Mouse (Mus musculus): ENCODE measurements around the gene Zfp598.
"Not testable (repeated sequence)": the region's sequence is repeated elsewhere in the genome, so short reads cannot be mapped to it uniquely, and the experiment has no call there.

Gene Zfp598

DNA sequence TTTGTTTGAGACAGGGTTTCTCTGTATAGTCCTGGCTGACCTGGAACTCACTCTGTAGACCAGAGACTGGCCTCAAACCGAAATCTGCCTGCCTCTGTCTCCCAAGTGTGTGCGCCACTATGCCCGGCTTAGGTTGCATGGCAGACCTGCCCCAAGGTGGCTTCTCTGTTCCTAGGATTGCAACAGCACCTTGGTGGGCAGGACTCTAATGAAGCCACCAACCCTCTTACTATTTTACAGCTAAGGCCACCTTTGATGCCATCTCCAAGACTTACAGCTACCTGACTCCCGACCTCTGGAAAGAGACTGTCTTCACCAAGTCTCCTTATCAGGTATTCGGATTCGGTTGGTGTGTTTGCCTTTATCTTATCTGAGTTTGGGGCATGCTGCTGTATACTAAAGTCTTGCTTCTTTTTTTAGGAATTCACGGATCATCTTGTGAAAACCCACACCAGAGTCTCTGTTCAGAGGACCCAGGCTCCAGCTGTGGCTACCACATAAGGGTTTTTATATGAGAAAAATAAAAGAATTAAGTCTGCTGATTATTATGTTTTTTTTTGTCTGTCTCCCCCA lies 52.0 kb downstream of the Zfp598 start:
- DNase-seq (ENCODE audit: low spot score in 2 of 2) = not testable (repeated sequence)

DNA sequence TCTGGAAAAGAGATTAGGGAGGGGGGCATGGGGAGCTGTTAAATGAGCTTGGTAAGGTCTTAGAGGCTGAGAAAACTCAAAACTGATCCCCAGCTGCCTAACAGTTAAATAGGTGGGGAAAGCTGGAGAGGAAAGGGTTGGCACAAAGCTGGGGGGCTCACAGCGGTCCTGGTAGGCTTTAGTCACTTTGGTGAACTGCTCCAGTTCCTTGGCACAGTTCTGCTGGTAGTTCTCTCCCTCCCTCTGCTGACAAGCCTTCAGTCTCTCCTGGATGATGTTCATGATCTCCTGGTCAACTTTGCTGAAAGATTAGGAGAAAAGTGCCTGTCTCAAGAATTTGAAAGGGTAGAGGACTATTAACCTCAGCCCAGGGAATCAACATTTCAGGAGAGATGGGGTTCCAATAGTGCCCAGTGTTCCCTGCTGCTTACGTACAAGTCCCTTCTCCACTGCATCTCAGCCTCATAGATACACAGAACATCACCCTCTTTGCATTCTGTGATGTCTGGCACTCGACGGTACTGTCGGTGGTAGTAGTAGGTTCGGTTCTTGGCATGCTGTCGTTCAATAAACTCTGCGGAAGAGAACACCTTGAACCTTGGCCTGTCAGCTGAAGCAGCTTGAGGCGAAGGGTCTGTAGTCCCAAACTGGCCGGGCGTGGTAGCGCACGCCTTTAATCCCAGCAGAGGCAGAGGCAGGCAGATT lies 52.9 kb downstream of the Zfp598 start:
- DNase-seq (ENCODE audit: low spot score in 2 of 2) = no peak

DNA sequence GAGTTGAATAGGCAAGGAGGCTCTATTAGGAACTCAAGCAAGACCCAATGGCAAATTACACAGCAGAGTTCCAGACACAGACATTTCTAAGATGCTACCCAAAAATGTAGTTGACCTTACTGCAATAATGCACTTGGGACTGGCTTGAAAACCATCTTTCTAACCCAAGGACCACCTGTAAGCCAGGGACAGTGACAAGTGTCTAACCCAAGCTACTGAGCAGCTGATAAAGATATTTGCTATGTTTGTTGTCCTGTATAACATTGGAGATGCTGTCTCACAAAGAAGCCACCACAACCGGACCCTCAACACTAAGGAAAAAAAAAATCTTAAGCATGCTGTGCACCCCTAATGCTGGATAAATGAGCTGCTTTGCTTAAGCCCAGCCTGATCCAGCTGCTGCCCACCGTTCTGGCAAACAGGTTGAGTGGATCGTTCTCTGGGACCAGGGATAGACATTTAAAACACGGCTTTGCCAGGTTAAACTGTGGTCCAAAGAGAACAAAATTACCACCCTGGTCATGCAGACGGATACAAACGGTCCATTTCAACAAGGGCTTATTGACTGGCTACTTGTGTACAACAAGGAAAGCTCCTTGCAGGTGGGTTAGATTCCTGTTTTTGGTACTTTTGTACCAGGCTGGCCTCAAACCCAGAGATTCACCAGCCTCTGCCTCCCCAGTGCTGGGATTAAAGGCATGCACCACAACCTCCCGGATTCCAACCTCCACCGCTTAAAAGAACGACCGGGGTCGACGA lies 53.8 kb downstream of the Zfp598 start:
- no peak for DNase-seq (ENCODE audit: low spot score in 2 of 2)

DNA sequence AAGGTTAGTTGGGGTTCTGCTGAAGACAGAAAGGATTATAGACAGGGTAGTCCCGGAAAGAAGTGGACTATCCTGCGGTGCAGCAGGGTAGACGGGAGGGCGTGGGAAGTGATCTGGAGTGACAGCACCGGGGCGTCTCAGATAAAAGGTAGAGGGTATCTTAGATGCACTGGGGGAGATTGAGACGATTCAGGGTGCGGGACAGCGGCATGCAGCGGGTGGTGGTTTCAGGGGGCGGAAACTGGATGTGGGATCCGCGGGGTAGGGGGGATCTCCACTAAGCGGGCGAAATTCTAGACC lies 54.3 kb downstream of the Zfp598 start:
- no peak for DNase-seq (ENCODE audit: low spot score in 2 of 2)

DNA sequence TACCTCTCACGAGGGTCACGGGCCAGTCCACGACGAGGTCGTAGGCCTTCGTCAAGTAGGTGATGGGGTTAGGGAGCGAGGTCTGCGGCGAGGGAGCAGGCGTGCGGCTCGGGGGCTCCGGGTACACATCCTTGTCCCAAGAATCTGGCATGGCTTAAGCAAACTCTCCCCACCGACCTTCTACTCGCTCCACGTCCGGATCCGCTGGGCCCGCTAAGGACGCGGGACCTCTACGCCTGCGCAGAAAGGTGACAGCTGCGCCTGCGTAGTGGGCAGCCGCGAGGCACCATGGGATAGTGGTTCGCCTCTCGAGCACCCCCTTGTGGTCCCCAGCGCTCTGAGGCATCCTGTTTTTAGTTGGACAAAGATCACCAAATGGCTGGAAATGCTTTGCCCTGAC lies 54.7 kb downstream of the Zfp598 start, which contains the start of gene Ndufb10:
Gene Ndufb10, minus strand, starts transcription at position 295 of the 400 bp plus-strand sequence.
- DNase-seq (ENCODE audit: low spot score in 2 of 2) = peak; percentile 93 to 96

DNA sequence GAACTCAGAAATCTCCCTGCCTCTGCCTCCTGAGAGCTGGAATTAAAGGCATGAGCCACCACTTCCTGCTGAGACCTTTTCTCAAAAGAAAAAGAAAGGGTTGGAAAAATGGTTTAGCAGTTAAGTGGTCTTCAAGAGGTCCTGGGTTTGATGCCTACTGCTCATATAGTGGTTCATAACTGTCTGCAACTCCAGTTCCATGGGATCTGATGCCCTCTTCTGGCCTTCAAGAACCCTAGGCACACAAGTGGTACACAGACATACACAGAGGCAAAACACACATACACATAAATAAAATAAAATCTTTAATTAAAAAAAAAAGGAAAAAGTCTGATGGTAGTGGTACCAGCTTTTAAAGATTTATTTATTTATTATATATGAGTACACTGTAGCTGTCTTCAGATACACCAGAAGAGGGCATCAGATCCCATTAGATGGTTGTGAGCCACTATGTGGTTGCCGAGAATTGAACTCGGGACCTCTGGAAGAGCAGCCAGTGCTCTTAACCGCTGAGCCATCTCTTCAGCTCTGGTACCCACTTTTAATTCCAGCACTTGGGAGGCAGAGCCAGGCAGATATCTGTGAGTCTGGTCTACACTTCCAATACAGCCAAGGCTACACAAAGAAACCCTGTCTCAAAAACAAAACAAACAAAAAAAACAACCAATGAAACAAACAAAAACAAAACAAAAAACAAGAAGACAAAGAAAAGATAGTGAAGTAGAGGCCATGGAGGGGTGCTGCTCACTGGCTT lies 56.3 kb downstream of the Zfp598 start:
- no peak for DNase-seq (ENCODE audit: low spot score in 2 of 2)

DNA sequence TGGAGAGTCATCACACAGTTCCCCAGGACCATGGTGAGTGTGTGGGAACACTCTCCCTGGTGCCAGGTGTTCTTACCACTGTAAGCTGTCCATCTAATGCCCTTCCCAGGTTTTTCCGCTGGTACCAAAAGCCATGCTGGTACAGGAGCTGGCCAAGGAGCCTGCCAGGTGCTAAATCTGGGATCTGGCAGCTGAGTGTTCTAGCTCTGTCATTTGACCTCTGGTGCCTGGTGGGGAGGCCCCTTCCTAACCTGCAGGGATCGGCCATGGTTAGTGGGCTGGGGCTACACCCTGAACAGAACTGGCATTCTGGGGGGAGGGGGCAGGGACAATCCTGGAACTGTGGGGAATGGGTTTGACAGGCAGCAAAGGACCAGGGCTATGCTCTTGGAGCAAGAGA lies 58.1 kb downstream of the Zfp598 start, which contains the start of gene Rpl3l:
Gene Rpl3l, plus strand, starts transcription at position 203 of the 400 bp plus-strand sequence.
- DNase-seq (ENCODE audit: low spot score in 2 of 2) = no peak

DNA sequence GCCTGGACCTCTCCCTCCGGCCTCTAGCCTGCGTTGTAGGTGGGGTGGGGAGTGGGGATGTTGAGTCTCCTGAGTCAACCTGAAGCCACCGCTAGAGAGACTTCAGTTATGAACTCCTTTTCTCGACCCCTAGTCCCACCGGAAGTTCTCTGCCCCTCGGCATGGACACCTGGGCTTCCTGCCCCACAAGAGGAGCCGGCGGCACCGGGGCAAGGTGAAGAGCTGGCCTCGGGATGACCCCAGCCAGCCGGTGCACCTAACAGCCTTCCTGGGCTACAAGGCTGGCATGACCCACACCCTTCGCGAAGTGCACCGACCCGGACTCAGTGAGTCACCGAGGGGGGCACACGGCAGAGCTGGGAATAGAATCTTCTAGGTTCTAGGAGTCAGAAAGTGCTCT lies 58.7 kb downstream of the Zfp598 start:
- DNase-seq (ENCODE audit: low spot score in 2 of 2) = no peak

DNA sequence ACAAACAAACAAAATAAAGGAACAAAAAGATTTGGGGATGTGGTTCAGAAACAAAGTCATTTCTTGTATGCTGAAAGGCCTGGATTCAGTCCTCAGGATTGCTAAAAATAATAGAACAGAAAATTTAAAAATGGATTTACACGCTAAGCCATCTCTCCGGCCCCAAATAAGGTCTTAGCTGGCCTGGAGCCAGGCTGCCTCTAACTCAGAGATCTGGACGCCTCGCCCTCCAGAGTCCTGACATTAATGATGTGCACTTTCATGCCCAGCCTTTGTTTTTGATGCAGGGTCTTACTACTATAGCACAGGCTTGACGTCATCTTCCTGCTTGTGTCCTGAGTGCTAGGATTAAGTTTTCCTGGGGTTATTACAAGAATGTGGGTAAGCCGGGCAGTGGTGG lies 59.6 kb downstream of the Zfp598 start:
- DNase-seq (ENCODE audit: low spot score in 2 of 2) = no peak

DNA sequence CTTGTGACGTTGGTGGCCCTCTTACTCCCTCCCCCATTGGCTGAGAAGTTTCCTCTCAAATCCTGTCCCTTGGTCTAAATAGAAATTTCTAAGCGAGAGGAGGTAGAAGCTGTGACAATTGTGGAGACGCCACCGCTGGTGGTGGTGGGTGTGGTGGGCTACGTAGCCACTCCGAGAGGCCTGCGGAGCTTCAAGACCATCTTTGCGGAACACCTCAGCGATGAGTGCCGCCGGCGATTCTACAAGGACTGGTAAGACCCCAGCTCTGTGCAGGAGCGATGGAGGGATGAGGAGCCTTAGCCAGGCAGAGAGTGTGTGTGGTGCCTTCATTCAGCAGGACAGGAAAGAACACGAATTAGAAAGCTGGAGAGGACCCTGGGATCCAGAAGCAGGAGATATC lies 61.3 kb downstream of the Zfp598 start:
- DNase-seq (ENCODE audit: low spot score in 2 of 2) = no peak

All from frontal cortex, postnatal 36 days (tissue).